Mouse (Mus musculus) layer of hippocampus, postnatal 10 days (tissue): ENCODE data around the gene Slc5a5. TPM values are rescaled to one million over a fixed set of nuclear protein-coding genes. Genes with fewer than 3 reads are reported as not detected.
"Not testable (repeated sequence)": the region's sequence is repeated elsewhere in the genome, so short reads cannot be mapped to it uniquely, and the experiment has no call there.

ENCODE experiments used
- DNase-seq, 2 experiments: peaks; one replicate each; pipeline ENCODE4 v3.0.0; 2021; ENCODE audit warnings: low spot score in 2 of 2
- total RNA-seq, 2 experiments: library from RNA; stranded (reverse); gene quantifications; 2 replicates each; pipeline ENCODE4 v1.2.3; 2021

Slc5a5 gene
- total RNA-seq, 2 experiments from 2014 or later: 5.2 to 6.9 TPM

GRCm38 (mm10) chr8:70903112-70903511 lies 10.6 kb upstream of the Slc5a5 start:
- DNase-seq: no peak

- no peak for DNase-seq
These were observed 9.7 kb upstream of the Slc5a5 start for GRCm38 (mm10) chr8:70902211-70902610.

- DNase-seq: no peak
These were observed 8.4 kb upstream of the Slc5a5 start for GRCm38 (mm10) chr8:70900872-70901387.

GRCm38 (mm10) chr8:70899226-70899625 lies 6.7 kb upstream of the Slc5a5 start:
- DNase-seq: no peak

GRCm38 (mm10) chr8:70898661-70899198 lies 6.2 kb upstream of the Slc5a5 start:
- no peak for DNase-seq

- DNase-seq: peak; percentile 89 to 92
These were observed 5.3 kb upstream of the Slc5a5 start for GRCm38 (mm10) chr8:70897681-70898413.

GRCm38 (mm10) chr8:70897021-70897680 lies 4.6 kb upstream of the Slc5a5 start, which contains the start of gene Rpl18a:
Gene Rpl18a (minus strand): TSS chr8:70897412.
- peak; percentile 85 to 91 for DNase-seq

GRCm38 (mm10) chr8:70896316-70897020 lies 3.9 kb upstream of the Slc5a5 start:
- no peak for DNase-seq

- DNase-seq: not testable (repeated sequence)
These were observed 3.2 kb upstream of the Slc5a5 start for GRCm38 (mm10) chr8:70895571-70896259.

- no peak for DNase-seq
These were observed 2.4 kb upstream of the Slc5a5 start for GRCm38 (mm10) chr8:70894771-70895545.

GRCm38 (mm10) chr8:70894385-70894720 lies 1.8 kb upstream of the Slc5a5 start:
- no peak for DNase-seq

- DNase-seq: peak; percentile 75 to 81
These were observed 1.3 kb upstream of the Slc5a5 start for GRCm38 (mm10) chr8:70893656-70894384.

GRCm38 (mm10) chr8:70892896-70893655 lies 519 bp upstream of the Slc5a5 start:
- DNase-seq: no peak

- no peak for DNase-seq
These were observed 1.2 kb downstream of the Slc5a5 start for GRCm38 (mm10) chr8:70891356-70891755.

GRCm38 (mm10) chr8:70890656-70891055 lies 1.9 kb downstream of the Slc5a5 start:
- peak in 1 of 2 experiments; percentile 13 for DNase-seq

GRCm38 (mm10) chr8:70887669-70888068 lies 4.9 kb downstream of the Slc5a5 start:
- peak; percentile 17 to 41 for DNase-seq

- peak; percentile 16 to 19 for DNase-seq
These were observed 6.9 kb downstream of the Slc5a5 start for GRCm38 (mm10) chr8:70885612-70886011.

GRCm38 (mm10) chr8:70884683-70885082 lies 7.9 kb downstream of the Slc5a5 start:
- no peak for DNase-seq

- DNase-seq: peak in 1 of 2 experiments; percentile 14
These were observed 8.4 kb downstream of the Slc5a5 start for GRCm38 (mm10) chr8:70884186-70884585.
